Mouse (Mus musculus): Measurements from ENCODE around the gene Klra2.
"Not testable (repeated sequence)": the region's sequence is repeated elsewhere in the genome, so short reads cannot be mapped to it uniquely, and the experiment has no call there.

Klra2 gene

DNA sequence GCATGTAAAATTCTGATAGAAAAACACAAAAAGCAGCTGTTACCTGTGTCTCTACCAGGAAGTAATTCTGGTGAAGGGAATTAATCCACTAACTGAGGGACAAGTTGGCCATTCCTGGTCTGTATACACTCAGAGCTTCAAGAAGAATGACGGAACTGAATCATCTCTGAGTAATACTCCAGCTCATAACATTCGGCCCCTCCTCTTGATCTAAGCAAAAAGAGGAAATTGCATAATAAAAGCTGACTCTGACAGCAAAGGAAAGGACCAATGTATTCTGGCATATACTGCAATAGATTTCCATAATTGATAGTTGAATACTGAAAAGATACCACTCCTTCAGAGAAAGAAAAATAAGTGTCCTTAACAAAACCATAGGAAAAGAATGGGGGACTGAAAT lies at the start of gene Klra2:
Gene Klra2, minus strand, starts transcription at position 157 of the 400 bp plus-strand sequence.
- no peak for DNase-seq (ENCODE audit: low spot score in 2 of 2)

DNA sequence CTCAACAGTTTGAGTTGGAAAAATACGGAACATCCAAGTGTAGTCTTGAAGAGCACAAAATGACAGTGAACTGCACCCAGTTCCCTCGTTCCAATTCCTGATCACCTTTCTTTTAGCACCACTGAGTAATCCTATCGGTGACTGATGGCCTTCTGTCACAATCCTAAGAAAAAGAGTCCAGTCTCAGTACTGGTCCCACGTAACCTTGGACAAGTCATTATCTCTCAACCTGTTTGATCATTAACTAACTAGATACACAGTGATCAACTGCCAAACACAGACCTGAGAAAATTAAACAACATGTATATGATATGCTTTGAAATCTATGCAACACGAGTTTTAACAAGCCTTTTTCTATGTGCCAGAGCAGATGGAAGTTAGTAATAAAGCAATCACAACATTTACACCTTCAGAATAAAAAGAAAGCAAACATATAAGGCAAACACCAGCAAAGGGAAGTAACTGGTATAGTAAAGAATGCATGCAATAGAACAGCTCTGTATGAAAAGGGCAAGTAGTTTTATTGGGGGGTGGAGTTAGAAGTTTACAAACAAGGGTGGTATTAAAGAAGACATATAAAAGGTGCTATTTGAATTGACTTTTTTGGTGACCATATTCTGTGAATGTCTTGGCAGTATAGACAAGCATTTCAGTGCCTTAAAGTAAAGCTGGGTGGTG lies 47.4 kb upstream of the Klra2 start:
- DNase-seq (ENCODE audit: low spot score in 2 of 2) = no peak

DNA sequence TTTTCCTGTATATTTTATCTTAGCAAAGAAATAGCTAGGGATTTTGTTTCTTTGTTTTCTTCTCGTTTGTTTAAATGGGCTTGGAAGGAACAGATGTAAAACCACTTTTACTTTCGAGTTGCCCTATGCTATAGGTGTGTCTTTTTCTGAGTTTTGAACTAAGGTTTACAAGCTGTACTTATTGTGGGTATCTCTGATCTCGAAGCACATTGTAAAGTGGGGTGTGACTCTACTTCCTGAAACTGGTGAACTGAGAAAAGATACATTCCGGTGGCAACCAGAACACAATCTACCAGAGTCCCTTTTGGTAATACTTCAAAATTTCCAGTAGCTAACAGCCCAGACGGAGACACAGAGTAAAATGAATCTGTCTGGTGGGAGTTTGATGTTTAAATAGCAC lies 46.8 kb upstream of the Klra2 start:
- no peak for DNase-seq (ENCODE audit: low spot score in 2 of 2)

DNA sequence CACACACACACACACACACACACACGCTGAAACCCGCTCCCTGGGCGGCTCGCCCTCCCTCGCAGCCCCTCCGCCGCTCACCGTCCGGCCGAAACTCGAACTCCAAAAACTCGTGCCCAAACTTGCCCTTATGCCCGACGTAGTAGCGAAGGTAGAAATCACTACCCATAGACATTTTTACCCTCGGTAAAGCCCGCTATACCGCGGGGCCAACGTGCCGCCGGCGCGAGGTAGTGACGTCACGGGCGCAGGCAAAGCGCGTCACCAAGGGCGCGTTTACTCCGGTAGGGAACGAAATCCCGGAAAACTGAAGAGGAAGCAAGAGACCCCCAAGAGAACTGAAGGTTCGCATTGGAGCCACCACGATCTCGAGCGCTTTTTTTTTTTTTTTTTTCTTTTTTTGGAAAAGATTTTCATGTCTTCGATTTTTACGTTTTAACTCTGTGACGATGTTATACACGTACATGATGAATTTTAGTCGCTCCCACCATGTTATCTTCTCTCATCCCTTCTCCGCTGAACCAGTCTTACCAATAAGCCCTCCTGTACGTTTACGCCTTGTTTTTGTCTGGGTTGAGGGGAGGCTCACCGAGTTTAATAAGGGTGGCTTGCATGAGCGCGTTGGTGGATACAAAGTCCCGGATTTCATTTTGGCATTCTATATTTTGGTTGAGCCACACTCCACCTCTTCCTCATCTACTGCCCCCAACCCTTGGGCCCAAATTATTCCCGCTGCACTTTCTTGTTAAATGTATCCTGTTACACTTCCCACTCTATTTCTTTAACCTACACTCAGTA lies 46.0 kb upstream of the Klra2 start, which contains the start of gene Magohb:
Gene Magohb, minus strand, starts transcription at position 254 of the 798 bp plus-strand sequence.
- DNase-seq (ENCODE audit: low spot score in 2 of 2) = peak; percentile 80 to 85

DNA sequence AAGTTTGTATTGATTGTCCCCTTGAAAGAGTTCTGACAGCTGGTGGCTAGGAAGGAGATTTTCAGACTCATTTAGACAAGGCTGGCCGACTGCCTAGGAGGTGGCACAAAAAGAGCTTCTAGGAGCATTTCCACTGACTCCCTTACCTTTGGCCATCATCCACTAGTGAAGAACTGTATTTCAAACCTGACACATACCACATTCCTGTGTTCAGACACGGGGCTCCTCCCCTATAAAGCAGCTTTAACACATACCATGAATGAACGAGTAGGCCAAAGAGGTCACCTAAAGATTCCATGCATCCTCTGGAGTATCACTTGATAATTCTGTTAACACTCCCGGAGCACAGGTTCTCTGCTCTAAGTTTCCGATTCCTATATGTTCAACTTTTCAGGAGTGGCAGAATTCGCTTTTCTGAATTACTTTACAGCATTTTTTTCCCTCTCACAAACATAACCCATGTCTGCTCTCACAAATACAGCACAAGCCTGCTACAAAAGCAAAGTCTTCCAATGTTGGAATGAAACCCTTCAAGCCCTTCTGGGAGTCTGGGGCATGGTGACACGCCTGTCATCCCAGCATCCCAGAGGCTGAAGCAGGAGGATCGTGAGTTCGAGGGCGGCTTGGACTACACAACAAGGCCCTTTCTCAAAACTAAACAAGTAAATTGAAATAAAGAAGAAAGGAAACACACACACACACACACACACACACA lies 45.3 kb upstream of the Klra2 start:
- DNase-seq (ENCODE audit: low spot score in 2 of 2) = no peak

DNA sequence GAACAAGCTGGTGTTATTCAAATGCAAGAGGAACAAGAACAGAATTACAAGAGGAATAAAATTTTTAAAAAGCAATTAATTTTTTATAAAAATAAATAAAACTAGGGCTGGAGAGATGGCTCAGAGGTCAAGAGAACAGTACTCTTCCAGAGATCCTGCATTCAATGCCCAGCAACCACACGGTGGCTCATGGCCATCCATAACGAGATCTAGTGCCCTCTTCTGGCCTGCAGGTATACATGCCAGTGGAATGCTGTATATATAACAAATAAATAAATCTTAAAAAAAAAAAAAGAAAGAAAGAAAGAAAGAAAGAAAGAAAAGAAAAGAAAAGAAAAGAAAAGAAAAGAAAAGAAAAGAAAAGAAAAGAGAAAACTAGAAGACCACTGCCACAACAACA lies 43.3 kb upstream of the Klra2 start:
- DNase-seq (ENCODE audit: low spot score in 2 of 2) = peak; percentile 19 to 37

DNA sequence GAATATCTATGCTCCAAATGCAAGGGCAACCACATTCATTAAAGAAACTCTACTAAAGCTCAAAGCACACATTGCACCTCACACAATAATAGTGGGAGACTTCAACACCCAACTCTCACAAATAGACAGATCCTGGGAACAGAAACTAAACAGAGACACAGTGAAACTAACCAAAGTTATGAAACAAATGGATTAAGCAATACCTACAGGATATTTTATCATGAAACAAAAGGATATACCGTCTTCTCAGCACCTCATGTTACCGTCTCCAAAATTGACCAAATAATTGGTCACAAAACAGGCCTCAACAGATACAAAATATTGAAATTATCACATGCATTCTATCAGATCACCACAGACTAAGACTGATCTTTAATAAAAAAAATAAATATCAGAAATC lies 31.0 kb upstream of the Klra2 start:
- not testable (repeated sequence) for DNase-seq (ENCODE audit: low spot score in 2 of 2)

DNA sequence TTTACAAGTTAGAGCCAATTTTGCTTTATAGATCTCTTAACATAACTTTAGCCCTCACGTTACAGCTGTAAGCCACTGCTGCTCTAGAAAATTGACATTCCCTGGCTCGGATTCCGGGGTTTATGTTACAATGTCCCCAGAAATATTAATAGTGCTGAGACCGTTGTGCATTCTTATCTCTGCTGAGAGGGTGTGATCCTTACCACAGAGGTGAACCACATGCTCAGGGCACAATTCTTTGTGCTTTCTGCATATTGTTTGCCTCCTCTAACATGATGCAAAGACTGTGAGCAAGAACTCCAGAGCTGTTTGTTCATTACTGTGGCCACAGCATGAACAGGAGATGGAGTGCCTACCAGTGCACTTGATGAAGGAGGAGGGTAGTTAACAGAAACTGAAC lies 29.5 kb upstream of the Klra2 start:
- DNase-seq (ENCODE audit: low spot score in 2 of 2) = no peak

DNA sequence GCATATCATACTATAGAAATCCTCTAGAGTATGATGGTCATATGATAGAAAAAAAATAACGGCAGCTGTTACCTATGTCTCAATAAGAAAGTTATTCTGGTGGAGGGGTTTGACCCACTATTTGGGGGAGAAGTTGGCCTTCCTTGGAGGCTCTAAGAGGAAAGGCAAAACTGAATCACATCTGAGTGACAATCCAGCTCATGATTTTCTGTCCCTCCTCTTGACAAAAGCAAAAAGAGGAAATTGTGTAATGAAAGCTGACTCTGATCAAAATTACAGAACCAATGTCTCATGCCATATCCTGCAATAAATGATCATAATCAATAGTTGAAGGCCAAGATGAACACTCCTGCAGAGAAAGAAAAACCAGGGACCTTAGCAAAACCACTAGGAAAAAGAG lies 25.1 kb upstream of the Klra2 start:
- DNase-seq (ENCODE audit: low spot score in 2 of 2) = no peak

DNA sequence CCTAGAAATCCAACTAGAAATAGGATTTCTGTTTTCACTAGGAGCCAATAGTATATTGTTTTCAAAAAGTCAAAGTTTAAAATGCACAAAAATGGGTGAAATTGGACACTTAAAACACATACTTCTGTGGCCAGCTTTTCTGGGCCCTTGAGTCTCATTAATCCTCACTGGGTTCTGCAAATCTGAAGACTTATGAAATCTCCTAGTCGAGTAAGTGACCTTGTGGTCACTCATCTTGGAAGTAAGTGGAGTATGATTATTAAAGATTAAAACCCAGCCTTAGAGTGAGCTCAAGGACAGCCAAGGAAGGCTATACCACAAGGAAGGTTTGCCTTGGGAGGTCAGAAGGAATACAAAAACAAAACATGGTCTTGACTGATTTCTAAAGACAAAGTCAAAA lies 23.1 kb upstream of the Klra2 start:
- no peak for DNase-seq (ENCODE audit: low spot score in 2 of 2)

DNA sequence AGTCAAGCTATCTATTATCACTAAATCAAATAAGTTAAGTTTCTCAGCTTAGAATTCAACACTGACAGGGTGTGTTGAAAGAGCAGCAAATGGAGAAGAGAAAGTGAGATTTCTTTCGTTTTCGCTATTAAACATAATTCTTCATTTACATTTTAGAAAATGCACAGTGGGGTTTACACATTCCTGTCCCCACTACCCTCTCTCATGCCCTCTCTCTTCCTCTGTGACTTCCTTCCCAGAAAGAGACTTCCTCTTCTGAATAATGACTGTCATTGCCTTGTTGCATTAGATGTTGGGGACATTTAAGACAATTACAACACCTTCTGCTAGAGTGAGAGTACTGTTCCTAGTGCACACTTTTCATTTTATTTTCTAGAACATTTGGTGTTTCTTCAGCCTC lies 22.4 kb upstream of the Klra2 start:
- DNase-seq (ENCODE audit: low spot score in 2 of 2) = no peak

DNA sequence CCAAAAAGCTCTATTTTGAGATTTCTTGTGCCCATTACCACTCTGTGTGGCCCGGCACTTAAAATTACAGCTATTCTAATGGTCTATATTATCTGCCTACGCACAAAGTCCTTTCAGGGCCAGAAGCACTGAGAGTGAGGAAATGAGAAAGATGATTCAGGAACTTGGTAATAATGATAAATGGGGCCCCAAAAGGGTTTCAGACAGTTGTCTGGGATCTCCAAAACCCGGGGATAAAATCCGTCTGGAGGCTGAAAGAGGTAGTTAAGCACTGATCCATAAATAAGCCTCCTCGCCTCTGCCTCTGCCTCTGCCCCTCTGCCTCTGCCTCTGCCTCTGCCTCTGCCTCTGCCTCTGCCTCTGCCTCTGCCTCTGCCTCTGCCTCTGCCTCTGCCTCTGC lies 17.0 kb upstream of the Klra2 start:
- no peak for DNase-seq (ENCODE audit: low spot score in 2 of 2)

DNA sequence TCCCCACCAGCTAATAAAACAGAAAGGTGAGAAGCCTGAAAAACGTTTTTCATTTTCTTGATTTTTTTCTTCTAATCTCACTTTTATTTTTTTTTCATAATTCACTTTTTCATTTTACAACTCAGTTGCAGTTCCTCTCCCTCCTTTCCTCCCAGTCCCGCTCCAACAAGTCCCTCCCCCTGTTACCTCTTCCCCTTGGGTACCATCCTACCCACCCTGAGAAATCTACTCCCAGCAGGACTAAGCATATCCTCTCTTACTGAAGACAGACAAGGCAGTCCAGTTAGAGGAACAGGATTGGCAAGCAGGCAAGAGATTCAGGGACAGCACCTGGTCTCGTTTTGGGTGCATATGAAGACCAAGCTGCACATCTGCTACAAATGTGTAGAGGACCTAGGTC lies 15.6 kb upstream of the Klra2 start:
- DNase-seq (ENCODE audit: low spot score in 2 of 2) = no peak

DNA sequence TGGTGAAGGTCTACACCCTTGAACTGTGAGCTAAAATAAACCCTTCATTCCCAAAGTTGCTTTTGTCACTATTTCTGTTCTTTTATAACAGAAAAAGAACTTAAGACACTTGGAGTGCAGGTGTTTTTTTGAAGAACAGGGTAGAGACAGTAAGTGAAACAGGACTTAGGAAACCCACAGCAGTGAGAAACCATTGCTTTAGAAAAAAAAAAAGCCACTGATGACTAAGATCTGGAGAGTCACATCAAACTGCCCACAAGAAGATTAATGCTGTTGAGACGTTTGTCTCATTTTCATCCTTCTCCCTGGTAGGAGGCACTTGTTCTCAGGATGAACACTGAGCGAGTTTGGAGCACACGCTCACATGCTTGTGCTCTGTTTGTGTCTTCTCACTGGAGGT lies 14.8 kb upstream of the Klra2 start:
- DNase-seq (ENCODE audit: low spot score in 2 of 2) = no peak

DNA sequence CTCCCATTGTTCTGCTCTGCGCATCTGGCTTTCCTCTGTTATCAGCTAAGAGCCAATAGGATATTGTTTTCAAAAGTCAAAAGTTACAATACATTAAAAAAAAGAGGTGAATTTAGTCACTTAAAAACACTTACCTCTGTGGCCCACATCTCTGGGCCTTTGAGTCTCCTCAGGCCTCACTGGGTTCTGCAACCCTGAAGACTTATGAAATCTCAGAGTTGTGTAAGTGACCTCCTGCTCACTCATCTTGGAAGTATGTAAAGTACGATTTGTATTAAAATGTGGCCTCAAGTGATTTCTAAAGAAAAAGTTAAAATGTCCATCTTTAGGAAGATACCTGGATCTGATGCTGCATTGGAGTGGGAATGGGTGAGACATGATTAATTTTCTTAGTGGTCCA lies 2.1 kb downstream of the Klra2 start:
- DNase-seq (ENCODE audit: low spot score in 2 of 2) = no peak
